Mouse (Mus musculus): Measurements from ENCODE around the gene Lrguk. TPM values are rescaled to one million over a fixed set of nuclear protein-coding genes. Genes with fewer than 3 reads are reported as not detected.

Gene Lrguk
- not detected for polyA plus RNA-seq (2014; fragmentation: Illumina TruSeq; extraction: RNeasy Lipid Tissue Mini Kit (QIAGEN cat#74804); ENCODE audit: low read depth, low replicate concordance)

DNA sequence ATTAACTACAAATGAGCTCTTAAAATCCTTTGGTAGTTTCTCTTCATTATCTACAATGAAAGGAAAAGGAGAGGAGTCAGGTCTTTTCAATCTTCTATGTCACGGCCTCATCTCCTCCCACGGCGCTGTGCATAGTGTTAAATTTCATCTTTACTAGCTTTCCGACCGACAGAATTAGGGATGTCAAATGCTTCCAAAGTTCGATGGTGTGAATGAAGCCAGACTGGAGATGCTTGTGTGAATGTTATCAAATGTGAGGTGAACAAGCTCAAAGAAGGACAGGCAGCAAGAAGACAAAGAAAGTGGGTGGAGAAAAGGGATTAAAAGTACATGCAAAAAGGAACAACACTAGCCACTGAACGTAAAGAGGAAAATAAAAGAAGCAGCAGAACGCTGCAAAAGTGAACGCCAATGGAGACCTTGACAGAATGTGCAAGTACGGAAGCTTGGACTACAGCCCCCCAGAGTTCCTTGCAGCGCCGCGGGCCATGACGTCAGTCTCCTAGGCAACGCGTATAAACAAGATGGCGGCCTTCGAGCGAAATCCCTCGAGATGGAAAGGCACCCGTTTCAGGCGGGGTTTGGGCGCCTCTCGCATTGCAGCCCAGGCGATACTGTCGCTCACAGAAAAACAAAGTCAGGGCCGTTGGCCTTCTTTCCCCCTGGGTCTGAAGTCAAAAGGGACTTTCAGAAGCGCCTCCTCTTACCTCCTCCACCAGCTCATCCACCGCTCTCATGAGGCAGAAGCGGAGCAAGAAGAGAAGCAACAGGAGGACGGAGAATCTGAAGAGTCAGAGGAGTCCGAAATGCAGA lies at the start of gene Lrguk:
Gene Lrguk, plus strand, starts transcription at position 516 of the 813 bp plus-strand sequence.

GRCm38 (mm10) chr6:34176864-34177247 lies 147.6 kb downstream of the Lrguk start, which contains the start of gene Slc35b4:
Slc35b4 (minus strand) TSS chr6:34177111.

Other genes starting within 250 kb of the Lrguk start
- gene Slc35b4, start 147.7 kb downstream of the Lrguk start, polyA plus RNA-seq (2014; fragmentation: Illumina TruSeq; extraction: RNeasy Lipid Tissue Mini Kit (QIAGEN cat#74804); ENCODE audit: low read depth, low replicate concordance), result 9.0 TPM

Measured in heart, adult 10 weeks (tissue).